Mouse (Mus musculus): ENCODE data around the gene Dlst. TPM values are rescaled to one million over a fixed set of nuclear protein-coding genes. Genes with fewer than 3 reads are reported as not detected.
A peak's percentile ranks its signal among the peaks of the same experiment; 100 is the strongest.

Gene Dlst
- total and polyA plus RNA-seq, 2 experiments from 2014 or later: 92.5 to 118 TPM

GRCm38 (mm10) chr12:85131361-85131760, 20.7 kb downstream of the Dlst start:
- 87% methylated on average over 6 of the region's 6 CpGs for WGBS
- peaks cover 67% of the 10 kb centered on the region for H3K36me3 ChIP-seq (ENCODE audit: insufficient read depth, low read length)

GRCm38 (mm10) chr12:85134043-85134794, 23.6 kb downstream of the Dlst start:
- ATAC-seq (ENCODE audit: low FRiP score) (no peak), DNase-seq (ENCODE audit: low spot score) (no peak)
- WGBS: 96% methylated on average over 8 of the region's 8 CpGs
- Histone ChIP-seq H3K27ac (ENCODE audit: low read depth, low read length) (no peak overlapping the region), H3K4me1 (ENCODE audit: insufficient read depth, low read length) (no peaks in the 10 kb centered on the region), H3K9me3 (ENCODE audit: low read length) (no peaks in the 10 kb centered on the region), H3K9ac (replicated peaks; ENCODE audit: low read length, poor library complexity, severe bottlenecking) (no peak overlapping the region), H3K36me3 (ENCODE audit: insufficient read depth, low read length) (peaks cover 76% of the 10 kb centered on the region), H3K4me3 (ENCODE audit: low read depth, low read length) (no peak overlapping the region), H3K27me3 (ENCODE audit: insufficient read depth, low read length) (no peaks in the 10 kb centered on the region), H3K4me2 (ENCODE audit: low read depth, low read length, poor library complexity, severe bottlenecking) (no peak overlapping the region)
- TF ChIP-seq CTCF (IDR thresholded peaks at IDR 0.05): no peak

More at GRCm38 (mm10) chr12:85131361-85131760, 20.7 kb downstream of the Dlst start:
- Histone ChIP-seq H3K27ac (ENCODE audit: low read depth, low read length) (no peak overlapping the region), H3K27me3 (ENCODE audit: insufficient read depth, low read length) (no peaks in the 10 kb centered on the region), H3K4me2 (ENCODE audit: low read depth, low read length, poor library complexity, severe bottlenecking) (no peak overlapping the region), H3K4me1 (ENCODE audit: insufficient read depth, low read length) (no peaks in the 10 kb centered on the region), H3K4me3 (ENCODE audit: low read depth, low read length) (no peak overlapping the region), H3K9ac (replicated peaks; ENCODE audit: low read length, poor library complexity, severe bottlenecking) (no peak overlapping the region), H3K9me3 (ENCODE audit: low read length) (no peaks in the 10 kb centered on the region)
- no peak for DNase-seq (ENCODE audit: low spot score)
- TF ChIP-seq CTCF (IDR thresholded peaks at IDR 0.05): no peak
- no peak for ATAC-seq (ENCODE audit: low FRiP score)

DNA sequence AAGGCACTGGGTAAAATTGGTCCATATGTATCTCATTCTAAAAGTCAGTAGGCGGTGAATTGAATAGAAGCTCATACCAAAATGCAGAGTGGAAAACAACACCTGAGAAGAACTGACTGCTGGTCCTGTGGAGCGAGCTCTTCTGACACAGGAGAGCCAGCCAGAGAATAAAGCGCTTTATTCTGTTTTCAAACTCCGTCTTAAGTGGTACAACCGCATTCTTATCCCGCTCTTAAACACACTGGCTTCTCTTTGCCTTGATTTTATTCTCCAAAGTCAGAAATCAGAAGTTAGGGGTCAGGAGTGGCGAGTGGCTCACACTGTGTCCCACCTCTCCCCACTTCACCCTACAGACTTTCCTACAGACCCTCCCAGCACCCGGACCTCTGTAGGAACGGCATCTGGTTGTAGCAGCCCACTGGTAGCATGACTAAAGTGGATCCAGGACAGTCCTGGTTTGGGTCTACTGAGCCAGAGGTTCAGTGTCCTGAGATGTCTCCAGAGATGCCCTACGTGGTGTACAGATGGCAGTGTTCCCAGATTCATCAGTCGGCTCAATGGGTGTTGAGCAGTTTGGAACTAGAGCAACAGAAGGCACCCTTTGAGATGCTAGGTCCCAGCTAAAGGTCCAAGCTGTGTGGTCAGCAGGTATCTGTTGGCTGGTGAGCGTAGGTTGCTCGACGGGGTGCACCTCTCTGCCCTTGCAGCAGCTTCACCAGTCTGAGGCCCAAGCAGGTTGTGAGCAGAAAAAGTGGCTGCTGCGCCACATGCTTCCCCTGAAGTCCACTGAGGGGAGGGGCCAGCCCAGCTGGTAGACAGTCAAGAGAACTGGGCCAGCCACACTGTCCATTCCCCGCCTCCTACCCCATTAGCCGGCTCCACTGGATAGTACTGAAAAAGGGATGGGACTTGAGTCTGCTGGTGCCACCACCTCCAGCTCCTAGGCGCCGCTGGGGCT, 25.2 kb downstream of the Dlst start:
- no peak; the same call in 1 of the 2 replicates for ATAC-seq (ENCODE audit: low FRiP score)
- no peak overlapping the region for H3K27ac ChIP-seq (ENCODE audit: low read depth, low read length)

DNA sequence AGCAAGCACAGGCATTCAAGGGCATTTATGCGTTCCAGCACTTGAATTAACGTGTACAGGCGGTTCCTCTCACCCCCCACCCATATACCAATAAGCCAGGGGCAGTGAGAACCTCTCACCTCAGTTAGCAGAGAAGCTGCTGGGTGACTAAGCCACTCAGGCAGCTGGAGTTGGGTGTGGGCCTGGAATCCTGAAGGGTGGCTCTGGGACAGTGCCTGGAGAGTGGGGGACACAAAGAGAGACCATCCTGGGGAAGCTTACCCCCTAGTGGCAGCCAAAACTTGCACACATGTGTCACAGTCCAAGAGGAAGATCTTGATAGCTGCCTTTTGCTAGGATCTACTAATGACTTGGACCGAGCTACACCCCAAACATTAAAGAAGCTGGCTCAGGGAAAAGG, 26.0 kb downstream of the Dlst start:
- peak; percentile 31 for TF ChIP-seq CTCF (IDR thresholded peaks at IDR 0.05)
- ATAC-seq (ENCODE audit: low FRiP score): no peak
- 73% methylated on average over 4 of the region's 4 CpGs for WGBS

More for the DNA sequence above, 25.2 kb downstream of the Dlst start:
- Histone ChIP-seq H3K4me3 (ENCODE audit: low read depth, low read length) (no peak overlapping the region), H3K9ac (replicated peaks; ENCODE audit: low read length, poor library complexity, severe bottlenecking) (no peak overlapping the region), H3K36me3 (ENCODE audit: insufficient read depth, low read length) (peaks cover 75% of the 10 kb centered on the region), H3K27me3 (ENCODE audit: insufficient read depth, low read length) (no peaks in the 10 kb centered on the region), H3K4me2 (ENCODE audit: low read depth, low read length, poor library complexity, severe bottlenecking) (no peak overlapping the region), H3K9me3 (ENCODE audit: low read length) (no peaks in the 10 kb centered on the region), H3K4me1 (ENCODE audit: insufficient read depth, low read length) (no peaks in the 10 kb centered on the region)
- no peak for TF ChIP-seq CTCF (IDR thresholded peaks at IDR 0.05)
- WGBS: 81% methylated on average over 19 of the region's 19 CpGs
- DNase-seq (ENCODE audit: low spot score): no peak

DNA sequence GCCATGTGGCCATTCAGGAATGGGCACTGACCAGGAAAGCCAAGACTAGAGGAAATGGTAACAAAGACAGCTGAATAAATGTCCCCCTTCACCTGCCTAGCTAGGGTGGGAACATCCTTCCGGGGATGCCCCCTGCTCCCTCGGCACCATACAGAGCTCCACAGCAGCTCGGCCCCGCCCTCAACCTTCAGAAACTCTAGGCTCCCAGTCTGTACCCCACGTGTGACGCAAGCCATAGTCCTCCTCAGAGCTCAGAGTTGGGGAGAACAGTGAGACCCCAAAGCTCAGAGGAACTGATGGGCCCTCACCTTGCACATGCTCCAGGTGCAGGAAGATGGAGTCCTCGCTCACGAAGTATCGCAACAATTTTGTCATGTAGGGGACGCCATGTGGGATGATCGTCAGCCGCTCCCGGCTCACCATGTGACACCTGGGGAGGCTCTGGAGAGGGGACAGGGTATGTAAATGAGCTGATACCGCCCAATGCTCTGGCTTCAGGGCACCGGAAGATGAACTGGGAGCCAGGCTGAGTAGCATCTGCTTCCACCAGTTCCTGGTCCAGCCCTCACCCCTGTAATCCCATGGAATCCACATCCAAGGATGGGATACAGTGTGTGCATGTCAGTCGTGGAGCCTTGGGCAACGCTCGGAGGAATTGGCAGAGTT, 29.5 kb downstream of the Dlst start:
- no peaks in the 10 kb centered on the region for H3K4me1 ChIP-seq (ENCODE audit: insufficient read depth, low read length)
- WGBS: 56% methylated on average over 18 of the region's 18 CpGs
- ATAC-seq (ENCODE audit: low FRiP score) (no peak), DNase-seq (ENCODE audit: low spot score) (no peak)
- no peak overlapping the region for H3K27ac ChIP-seq (ENCODE audit: low read depth, low read length)
- no peak overlapping the region for H3K9ac ChIP-seq (replicated peaks; ENCODE audit: low read length, poor library complexity, severe bottlenecking)
- TF ChIP-seq CTCF (IDR thresholded peaks at IDR 0.05): no peak
- no peak overlapping the region for H3K4me2 ChIP-seq (ENCODE audit: low read depth, low read length, poor library complexity, severe bottlenecking)
- H3K4me3 ChIP-seq (ENCODE audit: low read depth, low read length): no peak overlapping the region
- H3K36me3 ChIP-seq (ENCODE audit: insufficient read depth, low read length): peaks cover 43% of the 10 kb centered on the region
- no peaks in the 10 kb centered on the region for H3K9me3 ChIP-seq (ENCODE audit: low read length)
- no peaks in the 10 kb centered on the region for H3K27me3 ChIP-seq (ENCODE audit: insufficient read depth, low read length)

More for the DNA sequence above, 26.0 kb downstream of the Dlst start:
- Histone ChIP-seq H3K27ac (ENCODE audit: low read depth, low read length) (no peak overlapping the region), H3K27me3 (ENCODE audit: insufficient read depth, low read length) (no peaks in the 10 kb centered on the region), H3K4me2 (ENCODE audit: low read depth, low read length, poor library complexity, severe bottlenecking) (no peak overlapping the region), H3K36me3 (ENCODE audit: insufficient read depth, low read length) (peaks cover 73% of the 10 kb centered on the region), H3K4me3 (ENCODE audit: low read depth, low read length) (no peak overlapping the region), H3K9ac (replicated peaks; ENCODE audit: low read length, poor library complexity, severe bottlenecking) (no peak overlapping the region), H3K4me1 (ENCODE audit: insufficient read depth, low read length) (no peaks in the 10 kb centered on the region), H3K9me3 (ENCODE audit: low read length) (no peaks in the 10 kb centered on the region)
- DNase-seq (ENCODE audit: low spot score): no peak
